Mouse (Mus musculus): ENCODE data around the gene Cldn14.

The Cldn14 gene

DNA sequence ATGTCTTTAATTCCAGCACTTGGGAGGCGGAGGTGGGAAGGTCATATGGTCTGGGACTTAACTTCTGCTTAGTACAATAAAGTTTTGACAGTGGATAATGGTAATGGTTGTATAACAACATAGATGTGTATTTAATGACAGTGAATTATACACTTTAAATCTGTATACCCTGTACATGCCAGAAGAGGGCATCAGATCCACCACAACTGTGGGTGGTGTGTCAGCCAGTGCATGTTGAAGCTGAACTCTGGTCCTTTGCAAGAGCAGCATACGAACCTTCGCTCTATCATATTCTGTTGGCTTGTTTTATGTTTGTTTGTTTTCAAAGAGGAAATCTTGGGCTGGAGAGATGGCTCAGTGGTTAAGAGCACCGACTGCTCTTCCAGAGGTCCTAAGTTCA, 61.2 kb downstream of the Cldn14 start:
- no peak for DNase-seq (ENCODE audit: low spot score)

DNA sequence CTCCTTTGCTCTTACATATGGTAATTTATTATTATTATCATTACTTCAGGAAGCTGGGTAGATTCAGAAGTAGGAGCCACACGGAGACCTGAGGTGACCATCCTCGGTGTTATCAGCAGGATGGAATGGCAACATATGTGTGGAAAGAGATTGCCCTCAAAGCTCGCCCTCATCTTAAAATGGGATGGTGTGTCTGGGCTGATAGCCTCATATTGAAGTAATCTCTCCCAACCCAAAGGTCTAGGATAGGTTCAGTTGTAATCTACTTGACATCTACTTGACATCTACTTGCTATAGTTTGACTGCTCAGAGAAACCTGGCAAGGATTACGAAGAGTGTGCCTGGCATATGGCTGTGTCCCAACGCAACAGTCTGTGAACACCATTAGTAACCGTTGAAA, 64.3 kb downstream of the Cldn14 start:
- DNase-seq (ENCODE audit: low spot score), result no peak

DNA sequence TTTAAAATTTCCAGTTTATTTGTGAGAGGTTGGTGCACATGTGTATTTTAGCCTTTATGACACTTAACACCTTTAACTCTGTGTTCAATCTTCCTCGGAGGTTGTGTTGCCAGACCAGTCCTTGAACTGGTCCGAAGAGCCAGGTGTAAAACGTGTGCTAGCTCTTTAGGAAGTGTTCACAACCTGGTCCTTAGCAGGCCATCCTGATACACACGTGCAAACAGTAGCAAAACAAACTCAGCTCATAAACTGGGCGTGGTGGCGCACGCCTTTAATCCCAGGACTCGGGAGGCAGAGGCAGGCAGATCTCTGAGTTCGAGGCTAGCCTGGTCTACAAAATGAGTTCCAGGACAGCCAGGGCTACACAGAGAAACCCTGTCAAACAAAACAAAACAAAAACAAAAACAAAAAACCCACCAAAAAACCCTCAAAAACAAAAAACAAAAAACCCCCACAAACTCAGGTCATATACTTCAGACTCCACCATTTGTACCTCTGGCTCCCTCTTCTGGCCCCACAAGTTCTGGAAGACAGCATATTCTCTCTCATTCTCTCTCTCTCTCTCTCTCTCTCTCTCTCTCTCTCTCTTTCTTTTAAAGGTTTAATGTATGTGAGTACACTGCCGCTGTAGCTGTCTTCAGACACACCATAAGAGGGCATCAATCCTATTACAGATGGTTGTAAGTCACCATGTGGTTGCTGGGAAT, 65.7 kb downstream of the Cldn14 start:
- DNase-seq (ENCODE audit: low spot score), result no peak

DNA sequence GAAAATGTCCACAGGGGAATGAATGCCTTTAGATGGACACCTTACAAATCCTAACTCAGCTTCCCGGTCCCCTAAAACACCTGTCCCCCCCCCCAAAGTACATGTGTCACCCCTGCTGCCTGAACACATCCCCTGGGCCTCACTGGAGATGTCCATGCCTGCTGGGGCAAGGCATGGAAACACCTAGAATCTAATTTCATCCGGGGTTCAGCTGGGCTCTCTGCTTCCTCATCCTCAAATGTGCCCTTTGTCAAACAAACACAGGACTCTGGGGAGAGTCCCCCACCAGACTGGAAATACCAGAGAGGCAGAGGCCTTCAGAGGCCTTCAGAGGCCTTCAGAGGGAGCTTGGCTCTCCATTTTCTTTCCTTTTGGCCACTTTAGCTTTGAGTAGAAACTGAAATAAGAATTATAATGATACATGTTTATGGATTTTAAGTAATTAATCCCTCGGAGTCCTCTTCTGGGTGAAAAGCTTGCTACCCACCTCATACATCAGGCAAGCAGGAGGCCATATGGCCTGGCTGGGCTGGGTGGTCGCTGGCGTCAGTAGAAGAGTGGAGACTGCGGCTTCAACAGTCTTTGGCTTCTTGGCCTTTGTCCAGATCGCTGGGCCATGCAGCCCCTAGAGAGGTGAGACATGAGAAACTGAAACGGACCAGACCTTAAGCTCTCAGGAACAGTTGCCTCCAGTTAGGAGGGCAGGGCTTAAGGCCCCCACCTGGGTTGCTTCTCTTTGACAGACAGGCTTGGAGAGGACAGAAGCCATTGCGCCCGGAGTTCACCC, 66.7 kb downstream of the Cldn14 start:
- no peak for DNase-seq (ENCODE audit: low spot score)

DNA sequence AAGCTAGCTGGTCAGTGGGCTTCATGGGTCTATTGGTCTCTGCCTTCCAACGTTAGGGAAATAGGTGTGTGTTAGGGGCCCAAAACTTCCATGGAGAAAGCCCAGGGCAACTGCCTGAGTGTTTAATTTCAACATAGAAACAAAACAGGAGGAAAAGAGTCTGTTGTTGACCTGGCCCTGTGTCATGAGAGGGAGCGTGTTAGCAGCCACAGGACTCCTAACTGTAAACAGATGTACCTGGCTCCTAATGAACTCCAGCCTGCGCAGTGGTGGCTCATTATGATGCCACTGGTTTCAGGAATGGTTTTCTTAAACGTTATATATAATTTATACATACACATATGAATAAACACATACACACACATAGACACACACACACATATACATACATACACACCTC, 68.7 kb downstream of the Cldn14 start:
- no peak for DNase-seq (ENCODE audit: low spot score)

DNA sequence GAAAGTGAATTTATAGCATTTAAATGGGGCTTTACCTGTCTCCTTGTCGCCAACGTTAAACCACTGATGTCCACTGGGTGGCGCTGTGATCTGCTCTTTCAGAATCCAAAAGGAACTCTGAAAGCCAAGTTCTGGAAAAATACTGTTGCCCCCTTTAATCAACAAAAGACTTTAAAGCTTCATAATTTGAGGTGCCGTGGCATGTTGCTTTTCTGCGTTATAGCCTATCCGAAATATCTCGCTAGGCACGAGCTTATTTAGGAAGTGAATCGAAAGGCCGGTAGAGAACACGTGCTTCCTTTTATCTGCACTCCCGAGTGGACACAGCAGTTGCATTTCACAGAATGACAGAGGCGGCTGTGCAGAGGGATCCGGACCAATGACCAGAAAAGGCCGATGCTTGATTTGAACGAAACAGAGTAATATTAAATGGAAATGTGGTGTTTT, 70.2 kb downstream of the Cldn14 start:
- DNase-seq (ENCODE audit: low spot score), result peak; percentile 56

DNA sequence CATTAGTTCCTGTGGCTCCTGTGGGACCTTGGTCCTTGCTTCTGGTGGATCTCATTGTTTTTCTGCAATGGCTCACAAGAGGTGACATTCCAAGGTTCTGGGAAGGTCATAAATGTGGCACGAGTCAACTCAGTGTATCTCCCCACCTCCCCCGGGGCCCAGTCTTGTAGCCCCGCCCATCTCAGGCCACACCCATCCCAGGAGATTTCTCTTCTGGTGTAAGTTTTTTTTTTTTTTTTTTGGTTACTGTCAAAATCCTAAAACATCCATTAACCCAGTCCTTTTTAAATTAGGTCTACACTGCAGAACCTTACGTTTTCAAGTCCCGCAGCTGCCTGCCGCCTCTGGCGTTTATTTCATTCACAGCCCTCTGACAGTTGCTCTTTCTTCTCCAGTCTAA, 73.6 kb downstream of the Cldn14 start:
- DNase-seq (ENCODE audit: low spot score), result no peak

DNA sequence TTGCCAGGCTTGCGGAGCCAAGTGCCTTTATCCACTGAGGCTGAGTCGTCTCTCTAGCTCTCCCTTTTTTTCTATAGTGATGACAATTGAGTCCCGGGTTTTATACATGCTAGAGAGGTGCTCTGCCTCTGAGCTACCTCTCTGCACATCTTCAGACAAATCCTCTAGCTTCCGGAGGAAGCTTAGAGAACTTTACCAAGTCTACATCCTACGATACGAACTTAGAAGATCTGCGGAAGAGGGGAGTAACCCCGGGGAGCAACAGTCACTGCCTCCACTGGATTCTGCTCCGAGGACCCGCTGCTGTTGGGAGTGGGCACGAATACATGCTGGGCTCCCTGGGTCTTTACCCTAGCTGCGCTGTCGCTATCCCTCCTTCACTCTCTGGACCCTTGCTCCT, 74.0 kb downstream of the Cldn14 start:
- DNase-seq (ENCODE audit: low spot score), result no peak

DNA sequence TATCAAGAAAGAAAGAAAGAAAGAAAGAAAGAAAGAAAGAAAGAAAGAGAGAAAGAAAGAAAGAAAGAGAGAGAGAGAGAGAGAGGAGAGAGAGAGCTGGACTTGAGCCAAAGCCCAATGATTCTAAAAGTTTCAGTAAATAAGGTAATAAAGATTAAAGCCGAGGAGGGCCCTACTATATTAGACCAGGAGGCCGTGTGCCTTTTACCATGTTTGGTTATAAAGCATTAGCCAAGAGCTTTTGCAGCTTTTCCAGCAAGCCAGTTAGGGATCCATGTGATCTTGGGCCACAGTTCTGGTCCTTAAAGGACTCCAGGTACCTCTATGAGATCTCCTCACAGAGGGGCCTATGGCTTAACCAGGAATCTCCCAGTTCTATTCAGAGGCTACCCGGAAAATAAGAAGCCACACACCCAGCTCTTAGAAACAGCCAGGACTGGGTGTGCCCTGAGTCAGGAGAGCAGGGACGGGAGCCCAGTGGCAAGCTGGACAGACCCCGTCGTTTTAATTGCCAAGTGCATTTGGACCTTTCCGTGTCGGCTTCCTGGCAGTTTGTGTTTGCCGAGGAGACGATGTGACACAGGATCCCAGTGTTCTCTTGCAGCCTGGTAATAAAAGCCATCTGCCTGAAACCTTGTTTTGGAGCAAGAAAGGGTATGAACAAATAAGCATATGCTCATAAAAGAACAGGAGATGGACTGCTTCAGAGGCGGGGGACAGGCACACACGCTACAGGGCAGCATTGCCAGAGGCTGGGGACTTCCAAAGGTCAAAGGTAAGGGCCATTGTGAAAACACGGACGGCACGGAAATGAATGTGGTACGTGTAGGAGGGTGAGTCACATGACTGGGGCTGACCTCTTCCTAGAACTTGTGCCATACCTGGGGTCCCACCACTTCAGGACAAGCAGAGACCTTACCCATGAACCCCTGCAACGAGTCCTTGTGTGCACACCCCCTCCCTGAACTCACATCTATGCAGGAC, 76.2 kb downstream of the Cldn14 start:
- peak; percentile 66 for DNase-seq (ENCODE audit: low spot score)

DNA sequence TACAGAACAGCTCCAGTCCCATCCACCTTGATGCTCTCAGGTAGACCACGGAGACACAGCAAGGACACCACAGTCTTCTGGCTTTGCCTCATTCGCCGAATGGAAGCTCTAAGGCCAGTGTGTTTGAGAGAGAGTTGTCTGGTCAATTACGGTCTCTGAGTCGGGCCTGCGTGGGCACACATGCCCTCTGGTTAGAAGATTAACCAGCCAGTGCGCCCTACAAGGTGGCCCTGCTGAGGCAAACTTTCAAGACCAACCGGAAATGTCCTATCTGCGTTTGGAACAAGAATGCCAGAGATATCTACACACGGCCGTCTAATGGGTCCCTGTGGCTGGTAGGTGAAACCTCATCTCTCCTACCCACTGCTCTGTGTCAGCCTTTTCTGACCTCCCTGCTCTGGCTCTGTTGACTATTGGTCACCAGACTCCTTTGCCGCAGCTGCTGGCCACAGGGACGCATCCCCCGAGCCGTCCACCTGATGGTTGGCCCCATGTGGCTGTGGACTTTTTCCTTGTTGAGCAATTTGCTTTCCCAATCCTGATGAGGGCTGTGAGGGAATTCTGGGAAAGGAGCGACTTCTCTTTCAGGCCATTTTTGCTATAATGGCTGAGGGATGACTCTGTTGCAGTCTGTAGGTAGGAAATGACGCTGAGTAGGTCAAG, 79.1 kb downstream of the Cldn14 start:
- peak; percentile 74 for DNase-seq (ENCODE audit: low spot score)

DNA sequence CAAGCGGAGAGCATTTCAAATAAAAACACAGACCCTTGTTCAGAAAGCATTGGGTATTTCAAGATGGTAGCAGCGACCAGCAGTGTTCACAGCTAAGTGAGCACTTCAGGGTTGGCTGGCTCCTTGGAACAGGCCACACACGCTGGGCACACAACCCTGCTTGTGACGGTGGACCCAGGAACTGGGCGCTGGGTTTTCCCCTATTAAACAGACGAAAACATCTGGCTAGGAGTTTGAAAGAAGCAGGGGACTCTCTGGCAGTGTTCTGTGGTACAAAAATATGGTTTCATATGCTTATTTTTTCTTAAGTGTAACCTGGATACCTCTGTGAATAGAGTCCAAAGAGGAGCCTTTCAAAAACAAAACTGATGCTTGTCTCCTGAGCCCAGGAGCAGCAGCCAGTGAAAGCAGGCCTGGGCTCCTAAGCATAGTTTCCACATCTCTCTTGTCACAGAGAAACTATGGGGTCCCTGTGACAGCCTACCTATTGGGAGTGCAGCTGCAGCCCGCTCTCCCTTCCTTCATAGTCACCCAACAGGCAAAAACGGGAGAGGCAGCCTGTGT, 82.9 kb downstream of the Cldn14 start:
- no peak for DNase-seq (ENCODE audit: low spot score)

DNA sequence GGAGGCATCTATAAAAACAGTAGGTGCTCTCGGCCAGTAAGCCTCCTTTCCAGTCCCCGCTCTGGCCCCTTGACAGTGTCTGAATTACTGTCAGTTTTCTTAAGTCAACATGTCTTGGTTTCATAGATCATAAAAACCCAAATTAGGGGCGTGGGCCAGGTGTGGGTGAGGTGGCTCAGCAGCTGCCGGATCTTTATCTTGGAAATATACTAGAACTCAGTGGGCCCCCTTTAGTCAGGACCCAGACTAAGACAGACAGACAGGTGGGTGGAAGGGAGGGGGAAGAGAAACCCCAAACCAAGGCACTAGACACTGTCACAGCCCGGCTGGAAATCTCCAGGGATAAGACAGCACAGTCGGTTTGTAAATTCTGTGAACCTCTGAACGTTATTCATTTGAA, 84.8 kb downstream of the Cldn14 start:
- no peak for DNase-seq (ENCODE audit: low spot score)

DNA sequence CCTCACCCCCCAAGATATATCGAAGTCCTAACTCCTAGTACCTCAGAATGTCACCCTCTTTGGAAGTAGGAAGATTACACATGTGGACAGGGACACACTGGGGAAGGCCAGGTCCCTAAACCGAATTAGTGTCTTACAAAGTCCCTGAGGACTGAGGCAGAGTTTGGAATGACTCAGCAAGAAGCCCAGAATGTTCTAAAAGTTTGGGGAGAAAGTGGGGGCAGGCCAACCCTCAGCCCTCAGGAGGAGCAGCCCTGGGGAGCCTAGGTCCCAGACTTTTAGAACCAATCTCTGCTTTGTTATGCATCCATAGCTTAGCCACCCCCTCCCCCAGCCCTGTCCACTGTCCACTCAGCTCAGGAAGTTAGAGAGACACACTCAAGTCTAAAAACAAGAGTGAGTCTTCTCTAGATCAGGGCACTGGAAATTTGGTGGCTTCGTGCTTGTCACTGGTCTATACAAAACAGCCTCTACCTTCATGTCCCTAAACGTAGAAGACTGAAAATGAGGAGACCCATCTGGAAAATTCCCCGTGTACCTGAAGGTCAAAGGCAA, 85.7 kb downstream of the Cldn14 start:
- DNase-seq (ENCODE audit: low spot score), result no peak

DNA sequence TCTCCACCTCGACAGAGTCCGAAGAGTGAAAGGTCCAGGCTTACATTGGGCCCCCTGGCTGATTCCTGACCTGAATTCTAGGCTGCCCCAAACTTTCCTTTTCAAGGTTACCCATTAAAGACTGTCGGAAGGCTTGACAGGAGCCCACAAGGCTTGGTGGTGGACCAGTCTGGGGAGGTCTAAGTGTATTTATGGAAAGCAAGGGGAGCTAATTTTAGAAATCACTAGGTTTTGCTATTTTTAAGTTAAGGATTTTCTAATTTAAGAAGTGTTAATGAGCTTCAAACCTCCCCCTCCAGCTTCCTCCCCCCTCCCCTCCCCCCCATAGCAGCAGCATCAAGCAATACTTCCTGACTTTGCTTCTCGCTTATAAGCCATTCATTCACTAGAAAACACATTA, 88.0 kb downstream of the Cldn14 start:
- DNase-seq (ENCODE audit: low spot score), result no peak

DNA sequence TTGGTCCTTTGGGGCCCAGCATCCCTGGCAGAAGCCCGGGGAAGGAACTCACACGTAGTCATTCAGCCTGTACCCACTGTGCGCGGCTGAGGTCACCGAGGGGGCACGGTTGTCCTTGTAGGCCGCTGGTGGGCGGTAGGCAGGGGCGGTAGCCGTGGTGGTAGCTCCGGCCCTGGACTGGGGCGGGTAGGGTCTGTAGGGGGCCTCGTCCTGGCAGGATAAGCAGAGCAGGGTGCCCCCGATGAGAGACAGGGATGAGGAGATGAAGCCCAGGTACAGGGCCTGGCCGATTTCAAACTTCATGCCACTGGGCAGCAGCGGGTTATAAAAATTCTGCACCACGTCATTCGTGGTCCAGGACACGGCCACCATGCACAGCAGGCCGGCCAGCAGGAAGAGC, 89.4 kb downstream of the Cldn14 start:
- DNase-seq (ENCODE audit: low spot score), result no peak

DNA sequence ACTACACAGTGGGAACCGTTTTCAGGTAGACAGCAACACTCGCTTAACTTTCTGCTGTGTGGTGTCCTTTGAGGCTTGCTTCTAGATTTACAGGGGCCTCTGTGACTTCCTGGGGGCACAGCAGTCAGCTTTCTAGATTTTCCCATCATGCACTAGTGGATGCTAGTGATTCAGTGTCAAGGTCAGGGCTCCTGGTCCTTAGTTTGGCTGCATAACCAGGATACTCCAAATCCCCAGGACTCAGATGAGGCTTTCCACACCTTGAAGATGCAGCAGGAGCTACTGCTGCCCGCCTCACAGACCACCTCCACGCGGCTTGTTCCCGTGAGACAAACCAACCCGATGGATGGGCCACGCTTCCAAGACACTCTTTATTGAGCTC, 90.0 kb downstream of the Cldn14 start:
- DNase-seq (ENCODE audit: low spot score), result no peak

DNA sequence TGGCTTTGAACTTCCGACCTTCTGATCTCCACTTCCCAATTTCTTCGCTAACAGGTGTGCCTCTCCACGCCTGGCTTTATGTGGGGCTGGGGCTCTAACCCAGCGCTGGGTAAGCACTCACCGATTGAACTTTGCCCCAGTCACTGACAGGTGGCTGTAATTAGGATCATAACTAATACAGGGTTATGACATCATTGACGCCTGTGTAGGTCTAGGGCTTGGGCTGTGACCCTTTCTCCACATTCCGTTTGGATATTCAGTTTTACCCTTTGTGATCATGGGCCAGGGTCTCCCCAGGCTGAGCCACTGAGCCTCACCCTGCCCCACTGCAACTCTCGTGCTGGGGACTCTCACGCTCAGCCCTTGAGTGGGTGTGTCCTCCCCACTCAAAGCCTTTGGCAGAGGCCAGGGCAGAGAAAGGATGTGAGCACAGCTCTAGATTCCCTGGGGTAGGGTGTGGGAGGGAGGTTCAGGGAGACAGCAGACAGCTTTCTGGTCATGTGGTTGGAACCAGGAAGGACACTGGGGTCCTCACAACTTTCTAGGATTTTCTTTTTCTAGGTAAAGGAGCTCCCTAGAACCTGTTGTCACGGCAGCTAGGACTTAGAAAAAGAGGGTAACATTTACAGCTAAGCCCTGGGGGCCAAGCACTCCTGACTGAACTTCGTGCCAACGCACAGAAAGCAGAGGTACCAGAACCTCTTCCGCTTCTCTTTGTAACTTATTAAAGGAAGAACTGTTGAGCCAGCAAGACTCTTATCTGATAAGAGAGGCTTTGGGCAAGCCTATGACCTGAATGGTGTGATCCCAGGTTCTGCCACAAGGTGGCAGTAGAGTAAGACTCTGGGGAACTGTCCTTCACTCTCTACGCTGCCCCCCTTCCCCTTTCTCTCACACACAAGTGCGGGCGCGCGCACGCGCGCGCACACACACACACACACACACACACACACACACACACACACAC, 90.6 kb downstream of the Cldn14 start:
- DNase-seq (ENCODE audit: low spot score), result peak; percentile 85

DNA sequence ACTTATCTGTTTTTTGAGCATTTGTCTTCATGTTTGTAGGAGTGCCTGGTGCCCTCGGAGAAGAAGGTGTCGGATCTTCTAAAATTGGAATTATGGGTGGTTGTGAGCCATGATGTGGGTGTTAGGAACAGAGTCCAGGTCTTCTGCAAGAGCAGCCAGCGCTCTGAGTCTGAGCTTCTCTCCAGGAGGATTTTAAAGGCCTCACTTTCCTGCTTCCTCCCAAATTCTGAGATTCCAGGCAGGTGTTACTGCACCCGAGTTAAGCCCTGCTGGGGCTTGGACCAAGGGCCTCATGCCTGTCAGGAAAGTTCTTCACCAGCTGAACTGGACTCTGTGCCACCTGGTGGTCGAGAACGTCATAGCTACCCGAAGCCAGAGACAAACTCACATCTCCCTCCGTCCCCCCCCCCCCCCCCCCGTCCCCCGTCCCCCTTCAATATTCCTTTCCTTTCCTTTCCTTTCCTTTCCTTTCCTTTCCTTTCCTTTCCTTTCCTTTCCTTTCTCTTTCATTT, 93.2 kb downstream of the Cldn14 start:
- no peak for DNase-seq (ENCODE audit: low spot score)

DNA sequence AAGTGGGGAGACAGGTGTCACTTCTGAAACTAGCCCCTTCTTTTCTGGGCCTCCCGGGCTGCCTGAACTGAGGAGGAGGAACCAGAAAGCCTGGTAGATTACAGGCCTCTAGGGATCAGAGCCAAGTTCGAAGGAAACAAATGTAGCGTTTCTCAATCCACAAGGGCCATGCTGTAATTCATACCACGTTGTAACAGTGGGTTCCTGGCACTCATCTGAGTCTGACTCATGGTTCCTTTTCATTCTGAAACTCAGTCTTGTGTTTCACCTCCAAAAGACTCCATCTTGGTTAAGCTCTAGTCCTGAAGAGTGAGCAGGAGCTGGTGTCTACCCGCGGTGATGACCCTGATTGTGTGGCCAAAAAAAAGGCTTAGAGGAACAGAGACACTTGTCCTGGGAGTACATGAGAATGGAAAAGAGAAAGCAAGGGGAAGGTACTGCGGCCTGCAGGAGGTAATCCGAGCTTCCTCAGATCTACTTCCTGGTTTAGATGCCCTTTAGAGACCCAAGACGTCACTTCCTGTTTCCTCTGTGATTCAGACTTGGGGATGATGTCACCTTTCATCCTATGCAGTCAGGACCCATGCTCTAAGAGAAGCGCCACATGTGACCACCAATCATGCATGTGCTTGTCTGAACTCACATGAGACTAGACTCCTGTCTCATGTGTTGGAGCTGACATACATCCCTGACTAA, 94.6 kb downstream of the Cldn14 start:
- DNase-seq (ENCODE audit: low spot score), result no peak
